Mouse (Mus musculus): Measurements from ENCODE around the gene Mcm8.
A peak's percentile ranks its signal among the peaks of the same experiment; 100 is the strongest.

Gene Mcm8

DNA sequence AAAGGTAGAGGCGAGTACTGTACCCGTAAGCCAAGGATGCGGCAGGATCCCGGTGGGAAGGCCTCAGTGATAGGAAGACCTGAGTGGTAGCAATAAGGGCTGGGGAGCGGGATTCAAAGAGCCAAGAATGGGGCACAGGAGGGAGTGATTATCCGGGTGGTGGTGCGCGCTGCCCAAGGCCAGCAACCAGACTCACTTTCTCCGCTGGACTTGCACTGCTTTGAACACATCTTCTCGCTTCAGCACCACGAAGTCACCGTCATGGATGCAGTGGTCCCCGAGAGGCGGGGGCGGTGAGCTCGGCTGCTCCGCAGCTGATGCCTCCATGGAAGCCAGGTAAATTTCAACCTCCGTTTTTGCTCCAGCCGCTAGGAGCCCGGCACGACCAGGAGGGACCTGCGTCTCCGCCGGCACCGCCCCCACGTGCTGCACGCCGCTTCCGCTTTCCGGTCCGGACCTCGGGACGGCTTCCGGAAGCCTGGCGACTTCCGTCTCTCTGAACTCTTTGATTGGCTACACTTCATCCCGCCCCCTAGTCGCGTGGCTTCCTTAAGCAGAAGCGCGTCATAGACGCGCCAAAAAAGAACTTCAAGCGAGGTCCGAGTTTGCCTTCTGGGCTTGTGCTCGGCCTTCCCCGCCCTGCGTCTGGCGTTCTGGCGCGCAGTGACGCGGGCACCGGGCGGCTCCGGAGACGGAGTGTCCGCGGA, at the start of gene Mcm8, which contains the start of gene Trmt6:
Mcm8 (plus strand) TSS at position 534 of the 707 bp plus-strand sequence.
Trmt6 (minus strand) TSS at position 448 of the 707 bp plus-strand sequence.
- peak; percentile 93 for DNase-seq

DNA sequence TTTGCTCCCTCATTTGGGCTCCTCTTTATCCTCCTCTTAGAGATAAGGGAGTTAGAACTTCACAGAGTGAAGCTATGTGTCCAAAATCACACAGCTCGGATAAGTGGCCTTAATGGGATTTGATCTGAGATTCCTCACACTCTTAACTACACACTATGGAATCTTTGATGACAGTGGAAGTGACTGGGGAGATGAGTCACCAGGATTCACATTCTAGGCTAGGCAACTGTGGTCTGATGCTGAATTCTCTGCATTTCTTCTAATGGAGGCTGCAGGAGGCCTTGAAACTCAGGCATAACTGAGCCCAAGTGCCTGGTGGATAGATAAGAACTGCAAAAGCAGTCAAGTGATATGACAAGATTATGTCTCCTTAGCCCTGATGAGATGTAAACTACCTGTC, 45.1 kb upstream of the Mcm8 start:
- DNase-seq = no peak

DNA sequence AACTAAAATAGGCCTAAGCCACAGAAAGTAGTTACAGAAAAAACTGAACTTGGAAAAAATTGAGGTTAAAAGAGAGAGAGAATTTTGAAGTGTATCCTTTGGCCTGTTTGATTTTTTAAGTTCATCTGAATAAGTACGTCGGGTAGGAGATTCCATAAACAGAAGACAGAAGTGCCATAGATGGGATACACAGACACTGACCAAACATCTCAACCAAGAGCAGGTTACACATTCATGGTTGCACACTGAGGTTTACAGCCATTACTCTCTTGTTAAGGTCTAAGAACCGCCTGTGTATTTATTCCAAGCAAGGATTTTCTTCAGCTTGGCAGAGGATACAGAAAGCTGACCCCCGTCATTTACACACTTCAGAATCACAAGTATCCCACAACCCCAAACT, 35.0 kb upstream of the Mcm8 start, which contains the start of gene Chgb:
Chgb (plus strand) TSS at position 301 of the 400 bp plus-strand sequence.
- no peak for DNase-seq

DNA sequence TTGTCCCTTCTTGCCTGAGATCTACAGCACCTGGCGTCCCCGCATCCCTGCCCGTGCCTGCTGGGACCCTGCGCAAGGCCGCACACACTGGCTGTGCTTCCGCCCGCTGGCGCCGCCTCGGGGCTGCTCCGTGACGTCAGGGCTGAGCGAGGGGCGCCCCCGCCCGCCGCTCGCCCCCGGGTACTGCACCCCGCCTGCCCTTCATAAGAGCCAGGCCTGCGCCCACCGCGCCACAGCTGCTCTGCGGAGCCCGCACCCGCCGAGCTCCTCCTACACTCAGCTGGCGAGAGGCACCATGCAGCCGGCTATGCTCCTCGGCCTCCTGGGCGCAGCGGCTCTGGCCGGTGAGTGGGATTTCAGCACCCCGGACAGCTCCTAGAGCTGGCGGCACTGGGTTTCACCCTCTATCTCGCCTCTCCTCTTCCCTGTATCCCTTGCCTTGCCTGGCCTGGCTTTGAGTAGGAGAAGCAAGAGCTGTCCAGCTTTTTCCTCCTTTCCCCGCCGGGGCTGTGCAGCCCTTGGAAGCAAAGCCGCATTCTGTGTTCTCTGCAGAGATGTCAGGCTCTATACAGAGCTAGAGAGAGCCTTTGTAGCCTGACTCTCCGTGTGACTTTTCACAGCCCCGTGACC, 34.4 kb upstream of the Mcm8 start:
- peak; percentile 85 for DNase-seq

DNA sequence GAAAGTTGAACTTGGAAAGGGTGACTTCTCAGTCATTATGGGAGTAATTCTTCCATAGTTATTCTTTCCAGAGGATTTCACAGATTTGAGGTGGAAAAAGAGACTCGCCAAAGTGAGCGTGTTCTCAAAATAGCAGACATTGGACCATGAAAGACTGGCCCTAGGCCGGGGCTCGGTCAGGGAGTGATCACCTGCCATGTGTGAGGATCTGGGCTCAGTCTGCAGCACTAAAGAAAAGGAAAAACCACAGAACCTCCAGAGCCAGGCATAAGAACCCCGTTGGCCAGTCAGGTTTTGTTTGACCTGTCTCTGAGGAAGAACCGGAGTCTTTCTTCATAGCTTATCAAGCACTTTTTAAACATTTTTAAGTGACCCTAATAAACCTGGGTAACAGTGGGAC, 31.9 kb upstream of the Mcm8 start:
- no peak for DNase-seq

DNA sequence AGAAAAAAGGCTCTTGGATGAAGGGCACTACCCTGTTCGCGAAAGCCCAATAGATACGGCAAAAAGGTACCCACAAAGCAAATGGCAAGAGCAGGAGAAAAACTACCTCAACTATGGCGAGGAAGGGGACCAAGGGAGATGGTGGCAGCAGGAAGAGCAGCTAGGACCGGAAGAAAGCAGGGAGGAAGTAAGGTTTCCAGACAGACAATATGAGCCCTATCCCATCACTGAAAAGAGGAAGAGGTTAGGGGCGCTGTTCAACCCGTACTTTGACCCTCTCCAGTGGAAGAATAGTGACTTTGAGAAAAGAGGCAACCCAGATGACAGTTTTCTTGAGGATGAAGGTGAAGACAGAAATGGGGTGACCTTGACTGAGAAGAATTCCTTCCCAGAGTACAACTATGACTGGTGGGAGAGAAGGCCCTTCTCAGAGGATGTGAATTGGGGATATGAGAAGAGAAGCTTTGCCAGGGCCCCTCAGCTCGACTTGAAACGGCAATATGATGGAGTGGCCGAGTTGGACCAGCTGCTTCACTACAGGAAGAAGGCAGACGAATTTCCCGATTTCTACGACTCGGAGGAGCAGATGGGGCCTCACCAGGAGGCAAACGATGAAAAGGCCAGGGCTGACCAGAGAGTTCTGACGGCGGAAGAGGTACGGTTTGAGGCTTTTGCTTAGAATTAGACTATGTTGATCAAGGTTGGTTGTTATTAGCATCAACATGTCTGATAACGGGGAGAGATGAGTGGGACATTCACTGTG, 22.3 kb upstream of the Mcm8 start:
- no peak for DNase-seq

DNA sequence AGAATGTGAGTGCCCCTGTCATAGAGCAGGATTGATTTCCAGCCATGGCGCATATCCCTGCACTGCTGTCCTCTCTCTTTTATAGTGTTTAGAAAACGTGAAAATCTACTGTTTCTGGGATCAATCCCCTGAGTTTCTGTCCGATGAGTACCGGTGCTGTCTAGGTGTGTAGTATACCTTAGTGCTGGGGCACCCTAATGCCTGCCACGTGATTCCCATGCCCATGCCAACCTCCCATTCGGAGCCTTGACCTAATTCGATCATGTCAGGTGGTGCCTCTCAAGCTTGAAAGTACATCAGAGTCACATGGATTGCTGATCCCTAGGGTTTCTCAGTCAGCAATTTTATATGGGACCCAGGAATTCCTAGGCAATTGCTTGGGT, 21.7 kb upstream of the Mcm8 start:
- DNase-seq = no peak

DNA sequence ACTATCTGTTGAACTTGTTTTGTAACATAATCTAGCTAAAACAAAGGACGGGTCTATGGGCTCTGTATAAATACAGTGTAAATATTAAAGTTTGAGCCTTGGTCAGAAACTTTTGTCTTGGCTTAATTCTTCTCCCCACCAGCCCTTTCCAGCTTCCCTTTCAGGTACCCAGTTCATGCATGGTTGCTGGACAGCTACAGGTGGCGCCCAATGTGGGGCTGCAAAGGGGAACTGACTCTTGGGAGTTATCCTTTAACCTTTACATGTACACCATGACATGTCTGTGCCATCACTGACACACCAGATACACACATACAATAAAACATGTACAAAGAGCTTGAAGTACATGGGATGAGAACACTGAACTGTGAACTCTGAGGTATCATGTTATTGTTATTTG, 13.0 kb upstream of the Mcm8 start:
- DNase-seq = no peak

DNA sequence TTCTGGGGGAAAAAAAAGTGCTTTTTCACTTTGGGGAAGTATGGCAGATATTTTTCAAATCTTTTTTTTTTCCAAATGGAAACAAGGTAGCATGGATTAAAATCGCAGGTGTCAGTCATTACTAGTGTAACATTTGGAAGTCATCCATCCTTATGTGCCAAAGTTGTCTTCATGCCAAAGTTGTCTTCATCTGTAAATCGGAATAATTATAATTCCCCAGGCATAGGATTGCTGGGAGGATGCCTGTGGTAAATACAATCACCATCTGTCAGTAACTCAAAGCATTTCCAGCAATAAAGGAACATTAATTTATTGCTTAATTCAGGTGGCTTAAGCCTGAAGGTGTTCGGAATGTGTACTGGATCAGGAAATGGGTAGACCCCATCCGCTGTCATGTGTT, 25.1 kb downstream of the Mcm8 start:
- DNase-seq = no peak

DNA sequence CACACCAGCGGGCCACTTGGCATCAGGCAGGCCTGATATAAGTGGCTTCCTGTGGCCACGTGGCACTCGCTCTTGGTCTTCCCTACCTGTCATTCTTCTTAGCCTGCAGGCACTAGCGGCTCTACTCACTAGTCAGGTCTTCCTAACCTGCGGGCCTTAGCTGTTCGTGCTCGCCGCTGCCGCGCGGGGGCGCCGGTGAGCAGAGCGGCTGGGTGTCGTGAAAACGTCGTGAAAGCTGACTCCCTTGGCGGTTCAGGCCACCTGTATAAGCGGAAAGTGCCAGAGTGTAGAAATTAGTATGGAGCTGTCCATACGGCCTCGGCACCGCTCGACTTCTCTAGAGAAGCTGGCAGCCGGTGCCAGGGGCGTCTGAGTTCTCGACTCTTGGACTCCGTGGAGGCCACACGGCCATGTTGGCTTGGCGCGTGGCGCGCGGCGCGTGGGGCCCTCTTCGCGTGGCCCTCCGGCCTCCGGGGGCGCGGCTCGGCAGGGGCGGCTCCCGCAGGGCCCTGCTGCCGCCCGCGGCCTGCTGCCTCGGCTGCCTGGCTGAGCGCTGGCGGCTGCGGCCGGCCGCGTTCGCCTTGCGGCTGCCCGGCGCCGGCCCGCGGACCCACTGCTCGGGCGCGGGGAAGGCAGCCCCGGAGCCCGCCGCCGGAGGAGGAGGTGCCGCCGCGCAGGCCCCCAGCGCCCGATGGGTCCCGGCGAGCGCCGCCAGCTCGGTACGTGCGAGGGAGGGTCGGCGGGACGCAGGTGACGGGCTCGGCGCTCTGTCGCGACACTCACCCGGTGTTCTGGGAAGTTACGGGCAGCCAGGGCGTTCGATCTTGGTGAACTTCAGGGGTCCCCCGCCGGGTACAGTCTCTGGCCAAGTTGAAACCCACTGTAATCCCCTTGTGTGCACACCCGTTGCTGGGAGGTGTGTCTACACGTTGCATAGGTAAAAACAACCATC, 30.7 kb downstream of the Mcm8 start, which contains the start of gene Crls1:
Crls1 (plus strand) TSS at position 260 of the 952 bp plus-strand sequence.
- peak; percentile 97 for DNase-seq

DNA sequence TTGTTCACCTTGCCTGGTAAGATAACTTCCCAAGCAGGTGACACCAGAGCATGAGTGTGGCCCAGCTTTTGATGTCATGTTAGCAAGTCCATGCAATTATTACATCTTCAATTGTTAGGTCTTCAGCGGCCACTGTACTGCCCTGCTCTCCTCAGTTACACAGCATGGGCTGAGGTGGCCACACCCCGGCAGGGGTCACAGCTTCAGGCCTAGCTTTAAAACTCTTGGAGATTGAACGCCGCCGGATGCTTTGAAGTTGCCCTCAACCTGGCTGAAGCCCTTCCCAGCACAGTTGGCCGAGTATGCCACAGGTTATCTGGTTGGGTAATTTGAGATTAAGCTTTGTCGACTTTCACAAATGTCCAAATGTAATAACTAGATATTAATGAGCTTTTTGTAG, 31.6 kb downstream of the Mcm8 start:
- peak; percentile 11 for DNase-seq

DNA sequence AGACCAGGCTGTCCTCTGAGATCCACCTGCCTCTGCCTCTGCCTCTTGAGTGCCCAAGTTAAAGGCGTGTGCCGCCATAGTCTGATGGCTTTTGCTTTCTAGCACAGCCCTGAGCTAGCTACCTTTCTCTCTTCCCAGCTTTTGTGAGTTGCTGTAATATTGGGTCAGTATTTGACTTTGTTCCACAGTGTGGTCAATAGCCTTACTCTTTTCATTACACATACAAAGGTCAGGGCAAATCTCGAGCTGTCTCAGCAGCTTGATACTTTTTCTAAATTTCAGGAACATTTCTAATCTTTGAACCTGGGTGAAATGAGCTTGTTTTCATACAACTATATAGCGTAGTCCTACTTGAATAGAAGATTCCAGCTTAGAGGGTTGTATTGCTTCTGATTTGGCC, 32.4 kb downstream of the Mcm8 start:
- DNase-seq = no peak

DNA sequence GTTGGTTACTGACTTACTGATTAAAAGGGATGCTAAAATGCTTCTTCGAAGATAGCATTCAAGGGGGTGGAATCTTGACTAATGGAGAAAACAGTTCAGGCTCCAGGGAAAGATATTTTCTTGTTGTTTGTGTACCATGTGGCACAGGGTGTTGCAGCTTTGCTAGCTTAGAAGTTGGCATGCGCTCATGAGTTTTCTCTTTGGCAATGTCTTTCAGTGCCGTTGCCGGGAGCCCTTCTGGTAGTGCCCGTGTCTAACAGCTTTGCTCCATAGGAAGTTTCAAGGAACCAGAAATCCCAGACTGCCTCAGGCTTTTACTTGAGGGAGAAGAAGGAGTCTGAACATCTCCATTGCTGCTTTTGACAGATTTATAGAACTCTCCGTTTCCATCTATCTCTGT, 33.2 kb downstream of the Mcm8 start:
- DNase-seq = no peak

DNA sequence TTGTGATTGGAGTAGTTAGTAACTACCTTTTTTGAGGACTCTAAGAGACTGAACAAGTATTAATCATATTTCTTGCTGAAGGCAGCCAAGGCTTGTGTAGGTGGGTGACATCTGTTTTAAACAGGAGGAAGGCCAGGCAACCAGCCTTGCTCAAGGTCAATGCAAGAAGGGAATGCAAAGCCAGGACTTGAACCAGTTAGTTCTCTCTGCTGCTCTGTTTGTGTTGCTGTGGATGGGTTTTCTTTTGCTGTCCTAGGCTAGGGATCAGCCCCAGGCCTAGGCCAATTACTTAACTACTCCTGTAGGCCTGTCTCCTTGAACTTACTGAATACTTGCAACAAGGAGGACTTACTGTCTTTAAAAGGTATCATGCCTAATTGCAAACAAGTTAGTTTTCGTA, 37.1 kb downstream of the Mcm8 start:
- no peak for DNase-seq

DNA sequence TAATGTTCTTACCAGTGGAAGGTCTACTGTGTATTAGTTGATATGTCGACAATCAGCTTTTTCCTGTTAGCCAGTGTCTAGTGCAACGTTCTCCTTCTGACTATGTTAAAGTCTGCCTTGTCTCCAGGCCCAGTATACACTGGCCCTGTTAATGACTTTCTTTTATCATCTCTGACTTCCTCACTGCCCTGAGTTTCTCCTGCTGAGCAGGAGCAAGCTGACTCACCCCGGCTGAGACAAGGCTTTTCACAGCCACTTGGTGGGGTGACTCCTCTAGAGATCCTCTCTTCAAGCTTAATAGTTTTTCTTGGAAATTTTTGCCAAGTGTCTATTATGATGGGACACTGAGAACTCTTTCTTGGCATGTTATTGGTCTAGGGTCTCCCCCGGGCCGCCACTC, 40.4 kb downstream of the Mcm8 start:
- DNase-seq = no peak

DNA sequence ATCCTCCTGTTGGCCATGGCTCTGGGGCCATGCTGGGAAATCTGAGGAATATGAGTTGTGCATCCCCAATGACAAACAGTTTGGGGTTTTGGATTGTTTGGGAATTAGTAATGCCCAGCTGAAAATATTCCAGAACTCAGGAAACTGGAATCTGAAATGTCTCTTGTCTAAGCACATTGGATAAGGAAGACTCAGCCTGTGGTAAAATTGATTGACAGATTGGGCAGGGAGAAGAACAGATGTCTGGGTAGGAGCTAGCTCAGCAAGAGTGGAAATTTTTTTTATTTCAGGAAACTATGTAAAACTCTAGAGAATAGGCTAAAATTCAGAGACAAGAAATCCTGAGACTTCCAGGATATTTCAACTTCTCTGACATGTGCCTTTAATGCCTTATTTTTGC, 44.5 kb downstream of the Mcm8 start:
- DNase-seq = no peak

DNA sequence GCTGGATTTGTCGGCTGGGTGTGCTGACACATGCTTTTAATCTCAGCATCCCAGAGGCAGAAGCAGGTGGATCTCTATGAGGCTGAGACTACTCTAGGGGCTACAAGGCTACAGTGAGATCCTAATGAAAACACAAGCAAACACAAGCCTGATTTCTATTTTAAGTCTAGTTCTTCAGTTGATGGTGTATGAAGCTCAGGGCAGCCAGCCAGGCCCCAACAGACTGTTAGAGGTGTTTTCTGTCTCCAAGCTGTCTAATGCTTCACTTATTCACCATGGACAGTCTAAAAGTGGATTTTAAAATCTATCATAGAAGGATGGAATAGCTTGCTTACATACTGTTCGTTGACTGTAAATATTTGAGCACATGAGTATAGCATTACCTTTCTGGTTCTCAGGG, 45.5 kb downstream of the Mcm8 start:
- no peak for DNase-seq

DNA sequence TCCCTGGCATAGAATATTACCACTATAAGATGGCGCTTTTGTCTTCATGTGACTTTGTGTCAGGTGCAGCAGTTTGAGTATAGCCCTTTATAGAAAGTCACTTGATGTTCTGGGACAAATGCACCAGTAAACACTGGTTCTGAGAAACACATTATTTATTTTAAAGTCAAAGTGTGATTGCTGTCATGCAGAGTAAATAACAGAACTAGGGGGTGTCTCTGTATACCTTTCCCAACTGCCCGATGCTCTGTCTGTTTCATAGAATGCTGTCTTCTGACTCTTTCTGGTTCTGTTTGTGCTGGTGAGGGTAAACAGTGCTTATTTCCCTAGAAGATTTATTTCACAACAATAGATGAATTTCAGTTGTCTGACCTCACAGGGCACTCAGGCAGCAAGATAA, 47.4 kb downstream of the Mcm8 start:
- no peak for DNase-seq

DNA sequence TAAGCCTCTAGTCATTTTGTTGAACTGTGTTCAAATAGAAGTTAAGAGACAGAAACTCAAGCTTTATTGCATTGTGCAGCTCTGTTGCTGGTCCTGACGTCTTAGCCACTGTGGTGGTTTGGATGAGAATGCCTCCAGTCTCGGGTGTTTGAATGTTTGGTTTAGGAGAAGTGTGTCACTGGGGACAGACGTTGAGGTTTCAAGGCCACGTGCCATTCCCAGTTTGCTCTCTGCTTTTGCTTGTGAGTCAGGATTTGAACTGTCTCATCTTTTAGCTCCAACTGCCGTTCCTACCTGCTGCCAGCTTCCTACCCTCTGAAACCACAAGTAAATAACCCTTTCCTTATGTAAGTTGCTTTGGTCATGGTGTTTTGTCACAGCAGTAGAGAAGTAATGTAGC, 51.6 kb downstream of the Mcm8 start:
- no peak for DNase-seq

DNA sequence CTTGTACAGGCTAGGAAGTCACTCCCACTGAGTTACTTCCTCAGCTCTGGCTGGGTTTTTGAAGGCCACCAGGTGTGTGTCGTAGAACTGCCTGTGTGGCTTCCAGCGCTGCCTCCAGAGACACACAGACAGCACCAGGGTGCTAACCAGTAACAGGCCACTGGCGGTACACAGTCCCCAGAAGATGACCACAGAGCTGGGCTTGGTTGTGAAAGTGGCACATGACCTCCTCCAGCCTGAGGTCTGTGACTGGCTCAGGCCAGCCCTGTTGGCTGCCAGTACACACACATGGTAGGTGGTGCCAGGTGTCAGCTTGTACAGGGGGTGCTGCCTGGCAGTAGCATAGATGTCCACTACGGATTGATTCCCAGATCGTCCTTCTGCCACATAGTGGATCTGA, 53.7 kb downstream of the Mcm8 start:
- DNase-seq = no peak

DNA sequence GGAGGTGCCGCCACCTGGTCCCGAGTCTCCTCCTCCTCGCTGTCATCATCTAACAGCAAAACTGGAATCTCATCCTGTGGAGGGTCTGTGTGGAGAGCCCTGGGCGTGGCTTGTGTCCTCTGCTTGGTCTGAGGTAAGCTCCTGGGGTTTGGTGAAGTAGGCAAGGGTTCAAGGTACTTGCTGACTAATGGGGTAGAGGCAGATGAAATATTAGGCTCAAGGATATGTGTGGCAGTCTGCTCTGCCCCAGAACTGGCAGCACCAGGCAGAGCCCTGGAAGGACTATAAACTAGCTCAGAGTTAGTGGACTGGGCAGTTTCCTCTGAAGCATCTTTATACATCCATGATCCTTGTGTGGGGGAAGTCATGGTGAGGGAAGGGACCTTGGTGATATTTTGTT, 54.3 kb downstream of the Mcm8 start:
- no peak for DNase-seq

DNA sequence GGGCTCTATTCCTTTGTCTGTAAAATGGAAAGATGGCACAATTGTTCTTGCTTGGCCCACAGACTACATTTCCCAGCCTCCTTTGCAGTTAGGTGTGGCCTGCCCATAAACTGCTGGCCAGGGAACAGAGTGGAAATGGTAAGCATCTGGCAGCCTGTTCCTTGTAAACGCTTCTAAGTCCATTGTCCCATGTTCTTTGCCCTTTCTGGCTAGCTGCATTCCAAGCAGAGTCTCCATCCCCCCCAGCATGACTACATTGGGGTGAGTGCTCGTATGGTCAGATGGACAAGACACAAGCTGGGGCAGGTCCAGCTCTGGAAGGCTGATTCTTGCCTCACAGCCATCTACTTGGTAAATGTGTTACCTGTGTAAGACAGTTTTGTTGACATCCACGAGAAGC, 55.7 kb downstream of the Mcm8 start:
- no peak for DNase-seq
